Mouse (Mus musculus) MEL (cell line): Measurements from ENCODE around the gene Dnm1. TPM values are rescaled to one million over a fixed set of nuclear protein-coding genes. Genes with fewer than 3 reads are reported as not detected.

Experiments used
- DNase-seq: peaks from one replicate; pipeline ENCODE4 v3.0.0; 2011; ENCODE audit warnings: low read depth, low spot score
- H3K27ac ChIP-seq: 2 replicates; pipeline ENCODE4 v1.5.1; 2012; ENCODE audit warnings: low read depth, mild to moderate bottlenecking, control low read depth, low read length, moderate library complexity; ENCODE audit not compliant: control insufficient read depth
- H3K27me3 ChIP-seq, 2 experiments: fragments of 150-350 bp in 1 of 2; sonication (generic) in 1 of 2; 2 replicates each; pipeline ENCODE4 v1.6.1; 2012; ENCODE audit warnings: low read length in 2 of 2, mild to moderate bottlenecking in 2 of 2, improper control_type of control experiment in 1 of 2, moderate library complexity in 1 of 2; ENCODE audit not compliant: insufficient read depth in 2 of 2, control insufficient read depth in 1 of 2
- H3K36me3 ChIP-seq, 2 experiments: 2 replicates each; pipeline ENCODE4 v1.6.1; 2012 to 2014; ENCODE audit warnings: low read length in 2 of 2, improper control_type of control experiment in 1 of 2, inconsistent platforms in 1 of 2, mild to moderate bottlenecking in 1 of 2; ENCODE audit not compliant: insufficient read depth in 2 of 2, control insufficient read depth in 1 of 2
- H3K4me1 ChIP-seq, 2 experiments: fragments of 150-350 bp in 1 of 2; sonication (generic) in 1 of 2; 2 replicates each; pipeline ENCODE4 v1.6.1; 2012; ENCODE audit warnings: low read length in 2 of 2, improper control_type of control experiment in 1 of 2, mild to moderate bottlenecking in 1 of 2; ENCODE audit not compliant: insufficient read depth in 2 of 2, control insufficient read depth in 1 of 2
- H3K4me3 ChIP-seq, 2 experiments: fragments of 150-350 bp in 1 of 2; sonication (generic) in 1 of 2; 2 replicates each; pipeline ENCODE4 v1.5.1; 2012; ENCODE audit warnings: low read depth in 2 of 2, low read length in 2 of 2, mild to moderate bottlenecking in 2 of 2, moderate library complexity in 2 of 2, control low read depth in 1 of 2, improper control_type of control experiment in 1 of 2; ENCODE audit not compliant: control insufficient read depth in 1 of 2, insufficient read depth in 1 of 2
- H3K79me2 ChIP-seq: 2 replicates; pipeline ENCODE4 v1.6.1; 2012; ENCODE audit warnings: mild to moderate bottlenecking, low read length, moderate library complexity; ENCODE audit not compliant: control insufficient read depth, poor library complexity, insufficient read depth
- H3K9ac ChIP-seq: 2 replicates; pipeline ENCODE4 v1.6.1; 2012; ENCODE audit warnings: low read depth, mild to moderate bottlenecking, control low read depth, low read length, moderate library complexity; ENCODE audit not compliant: control insufficient read depth, poor library complexity, severe bottlenecking
- H3K9me3 ChIP-seq: fragments of 150-350 bp; sonication (generic); replicated peaks from 2 replicates; pipeline ENCODE4 v1.6.1; 2012; ENCODE audit warnings: mild to moderate bottlenecking, low read length, improper control_type of control experiment, moderate library complexity; ENCODE audit not compliant: insufficient read depth
- BHLHE40 ChIP-seq: IDR thresholded peaks from 2 replicates; pipeline ENCODE4 v1.6.1; 2012; ENCODE audit warnings: low read depth, mild to moderate bottlenecking, inconsistent platforms, low read length, improper control_type of control experiment, borderline replicate concordance
- CHD1 ChIP-seq: IDR thresholded peaks from 2 replicates; pipeline ENCODE4 v1.6.1; 2012; ENCODE audit warnings: low read depth, mild to moderate bottlenecking, inconsistent platforms, low read length, improper control_type of control experiment
- ELF1 ChIP-seq: IDR thresholded peaks from 2 replicates; pipeline ENCODE4 v1.6.1; 2014; ENCODE audit warnings: low read depth, mild to moderate bottlenecking, inconsistent platforms, low read length, improper control_type of control experiment, moderate library complexity
- GABPA ChIP-seq: IDR thresholded peaks from 2 replicates; pipeline ENCODE4 v1.6.1; 2012; ENCODE audit warnings: low read depth, mild to moderate bottlenecking, inconsistent platforms, low read length, improper control_type of control experiment, moderate library complexity
- GATA1 ChIP-seq: IDR thresholded peaks from 2 replicates; pipeline ENCODE4 v1.6.1; 2011; ENCODE audit warnings: low read depth, low read length, improper control_type of control experiment
- HCFC1 ChIP-seq: IDR thresholded peaks from 2 replicates; pipeline ENCODE4 v1.6.1; 2012; ENCODE audit warnings: low read depth, mild to moderate bottlenecking, inconsistent platforms, low read length, improper control_type of control experiment, moderate library complexity
- JUND ChIP-seq: IDR thresholded peaks from 2 replicates; pipeline ENCODE4 v1.6.1; 2011; ENCODE audit warnings: low read depth, mild to moderate bottlenecking, improper control_type of control experiment, low read length
- MAX ChIP-seq: IDR thresholded peaks from 2 replicates; pipeline ENCODE4 v1.6.1; 2011; ENCODE audit warnings: low read length, improper control_type of control experiment
- MYB ChIP-seq: IDR thresholded peaks from 2 replicates; pipeline ENCODE4 v1.6.1; 2011; ENCODE audit warnings: mild to moderate bottlenecking, low read depth, low read length, improper control_type of control experiment
- MYC ChIP-seq: IDR thresholded peaks from 2 replicates; pipeline ENCODE4 v1.6.1; 2011; ENCODE audit warnings: low read depth, mild to moderate bottlenecking, low read length, improper control_type of control experiment, moderate library complexity
- POLR2A ChIP-seq, 2 experiments: IDR thresholded peaks; 2 replicates each; pipeline ENCODE4 v1.6.1; 2011 to 2012; ENCODE audit warnings: low read length in 2 of 2, mild to moderate bottlenecking in 2 of 2, control low read depth in 1 of 2, improper control_type of control experiment in 1 of 2, low read depth in 1 of 2, moderate library complexity in 1 of 2; ENCODE audit not compliant: control insufficient read depth in 1 of 2, insufficient read depth in 1 of 2, poor library complexity in 1 of 2
- POLR2AphosphoS5 ChIP-seq: IDR thresholded peaks from 2 replicates; pipeline ENCODE4 v1.6.1; 2012; ENCODE audit warnings: low read depth, borderline replicate concordance, mild to moderate bottlenecking, inconsistent platforms, low read length, moderate library complexity, mixed read lengths
- TCF12 ChIP-seq: IDR thresholded peaks from 2 replicates; pipeline ENCODE4 v1.6.1; 2014; ENCODE audit warnings: low read depth, mild to moderate bottlenecking, inconsistent platforms, low read length, improper control_type of control experiment, moderate library complexity
- USF1 ChIP-seq: IDR thresholded peaks from 2 replicates; pipeline ENCODE4 v1.6.1; 2014; ENCODE audit warnings: low read depth, mild to moderate bottlenecking, inconsistent platforms, low read length, improper control_type of control experiment, moderate library complexity
- ZC3H11A ChIP-seq: IDR thresholded peaks from 2 replicates; pipeline ENCODE4 v1.6.1; 2012; ENCODE audit warnings: low read depth, mild to moderate bottlenecking, inconsistent platforms, low read length, improper control_type of control experiment
- ZKSCAN1 ChIP-seq: IDR thresholded peaks from 2 replicates; pipeline ENCODE4 v1.6.1; 2012; ENCODE audit warnings: low read depth, mild to moderate bottlenecking, inconsistent platforms, low read length, improper control_type of control experiment, moderate library complexity
- ZMIZ1 ChIP-seq: IDR thresholded peaks from 2 replicates; pipeline ENCODE4 v1.6.1; 2012; ENCODE audit warnings: low read depth, mild to moderate bottlenecking, inconsistent platforms, low read length, improper control_type of control experiment, moderate library complexity
- polyA plus RNA-seq, 2 experiments: library from polyadenylated mRNA; stranded (reverse) in 1 of 2; unstranded in 1 of 2; fragments of >175 nt in 1 of 2; fragments of >200 nt in 1 of 2; gene quantifications; 2 replicates each; pipeline versions ENCODE4 v1.2.1 to v1.2.4; 2012; ENCODE audit warnings: low replicate concordance in 2 of 2, low read depth in 1 of 2; ENCODE audit not compliant: insufficient read length in 2 of 2, insufficient read depth in 1 of 2, missing spikeins in 1 of 2
- total RNA-seq: library from RNA; depleted of rRNA; stranded (reverse); fragments of 300-350 nt; gene quantifications from 2 replicates; pipeline ENCODE4 v1.2.3, GENCODE M21; 2012

Dnm1 gene
- total and polyA plus RNA-seq, 3 experiments, result 0.42 to 5.0 TPM; not detected in 1

GRCm38 (mm10) chr2:32374191-32374590 lies 21.1 kb upstream of the Dnm1 start:
- no peaks in the 10 kb centered on the region for H3K4me1 ChIP-seq
- TF ChIP-seq TCF12 (no peak), HCFC1 (no peak), USF1 (no peak), BHLHE40 (no peak), MAX (no peak), POLR2AphosphoS5 (no peak), ZKSCAN1 (no peak), ZMIZ1 (no peak), JUND (no peak), ZC3H11A (no peak), MYB (no peak), POLR2A (IDR thresholded peaks at IDR 0.05; ENCODE audit: control insufficient read depth in 1 of 2, insufficient read depth in 1 of 2, low read depth in 1 of 2, low read length in 2 of 2, poor library complexity in 1 of 2) (no peak), ELF1 (no peak), GATA1 (no peak)
- H3K79me2 ChIP-seq, result no peaks in the 10 kb centered on the region
- no peak overlapping the region for H3K9ac ChIP-seq
- H3K27me3 ChIP-seq, result no peaks in the 10 kb centered on the region
- no peak for DNase-seq
- no peaks in the 10 kb centered on the region for H3K9me3 ChIP-seq
- no peaks in the 10 kb centered on the region; a peak in 1 of 4 replicates for H3K36me3 ChIP-seq
- H3K27ac ChIP-seq, result no peak overlapping the region
- H3K4me3 ChIP-seq, result no peak overlapping the region

- no peak for DNase-seq
- Histone ChIP-seq H3K9ac (no peak overlapping the region), H3K4me1 (peaks cover 0 to 3% of the 10 kb centered on the region in 2 experiments; a peak in 1 of 4 replicates), H3K9me3 (no peaks in the 10 kb centered on the region), H3K36me3 (peaks cover 2 to 3% of the 10 kb centered on the region in 2 experiments), H3K79me2 (peaks cover 6% of the 10 kb centered on the region; the same call in 1 of the 2 replicates), H3K4me3 (no peak overlapping the region), H3K27ac (no peak overlapping the region), H3K27me3 (no peaks in the 10 kb centered on the region)
- TF ChIP-seq GABPA, result no peak
- TF ChIP-seq CHD1, result no peak
- TF ChIP-seq MYC, result no peak
- no peak for TF ChIP-seq MYB
- no peak for TF ChIP-seq POLR2AphosphoS5
Measured at GRCm38 (mm10) chr2:32367315-32367714, 14.2 kb upstream of the Dnm1 start.
